Mouse (Mus musculus) kidney, postnatal 0 days (tissue): Measurements from ENCODE around the gene Sipa1l3. TPM values are rescaled to one million over a fixed set of nuclear protein-coding genes. Genes with fewer than 3 reads are reported as not detected.

ENCODE experiments used
- ATAC-seq: fragments of 200-750 bp; cut with Nextera tagmentation; replicated peaks from 2 replicates; pipeline ENCODE4 v1.8.0; 2017; ENCODE audit warnings: low read depth, moderate number of reproducible peaks, moderate TSS enrichment, moderate library complexity; ENCODE audit not compliant: low FRiP score
- DNase-seq: peaks from one replicate; pipeline ENCODE4 v3.0.0-alpha.2; 2016; ENCODE audit warnings: low spot score
- H3K27ac ChIP-seq: fragments of 300-500 bp; sonication (generic); 2 replicates; pipeline ENCODE4 v1.5.1; 2014; ENCODE audit warnings: mild to moderate bottlenecking
- H3K27me3 ChIP-seq: fragments of 300-500 bp; sonication (generic); 2 replicates; pipeline ENCODE4 v1.6.1; 2014; ENCODE audit warnings: low read length, mixed read lengths; ENCODE audit not compliant: insufficient read depth
- H3K36me3 ChIP-seq: fragments of 300-500 bp; sonication (generic); 2 replicates; pipeline ENCODE4 v1.6.1; 2014; ENCODE audit warnings: low read length, mixed read lengths; ENCODE audit not compliant: insufficient read depth
- H3K4me1 ChIP-seq: fragments of 300-500 bp; sonication (generic); replicated peaks from 2 replicates; pipeline ENCODE4 v1.6.1; 2014; ENCODE audit warnings: antibody characterized with exemption, low read length, mixed read lengths; ENCODE audit not compliant: insufficient read depth
- H3K4me2 ChIP-seq: fragments of 300-500 bp; sonication (generic); 2 replicates; pipeline ENCODE4 v1.6.1; 2014; ENCODE audit warnings: mild to moderate bottlenecking, low read length, moderate library complexity, mixed read lengths
- H3K4me3 ChIP-seq: fragments of 300-500 bp; sonication (generic); replicated peaks from 2 replicates; pipeline ENCODE4 v1.5.1; 2014; ENCODE audit warnings: low read depth, low read length
- H3K9ac ChIP-seq: fragments of 300-500 bp; sonication (generic); 2 replicates; pipeline ENCODE4 v1.6.1; 2014; ENCODE audit warnings: low read depth, low read length
- H3K9me3 ChIP-seq: fragments of 300-500 bp; sonication (generic); replicated peaks from 2 replicates; pipeline ENCODE4 v1.6.1; 2016; ENCODE audit warnings: low read length, inconsistent platforms, mixed read lengths
- CTCF ChIP-seq: IDR thresholded peaks from 2 replicates; pipeline ENCODE4 v1.5.1; 2016; ENCODE audit warnings: antibody characterized with exemption, low read depth, mild to moderate bottlenecking, moderate library complexity
- WGBS: fragments of 180-500 bp; shearing (Covaris S2); extraction: QIAGEN DNeasy Blood & Tissue Kit; methylation state at CpG from one replicate; pipeline ENCODE4 v1.1.7; 2014; 5-methylcytosine and 5-hydroxymethylcytosine counted together
- polyA plus RNA-seq: library from polyadenylated mRNA; unstranded; fragments of >200 nt; fragmentation: Nextera tagmentation; extraction: Ambion mirVana; gene quantifications from 2 replicates; pipeline ENCODE4 v1.2.1, GENCODE M21; 2015

Sipa1l3 gene
- polyA plus RNA-seq, 1 experiment from 2014 or later: 8.3 TPM

GRCm38 (mm10) chr7:29555521-29555920, 37.1 kb upstream of the Sipa1l3 start:
- H3K27ac ChIP-seq: no peak overlapping the region
- DNase-seq (peak; percentile 1), ATAC-seq (no peak)
- H3K9ac ChIP-seq: no peak overlapping the region
- H3K4me3 ChIP-seq: no peak overlapping the region
- H3K4me2 ChIP-seq: no peak overlapping the region
- H3K27me3 ChIP-seq: no peaks in the 10 kb centered on the region
- no peaks in the 10 kb centered on the region for H3K4me1 ChIP-seq
- no peak for TF ChIP-seq CTCF
- no peaks in the 10 kb centered on the region for H3K9me3 ChIP-seq
- WGBS: 39% methylated on average over 5 of the region's 5 CpGs
- H3K36me3 ChIP-seq: no peaks in the 10 kb centered on the region

GRCm38 (mm10) chr7:29555051-29555450, 36.6 kb upstream of the Sipa1l3 start:
- H3K9ac ChIP-seq: no peak overlapping the region
- ATAC-seq (no peak), DNase-seq (no peak)
- H3K27ac ChIP-seq: no peak overlapping the region
- no peak overlapping the region for H3K4me3 ChIP-seq
- H3K27me3 ChIP-seq: no peaks in the 10 kb centered on the region
- no peaks in the 10 kb centered on the region for H3K36me3 ChIP-seq
- H3K4me2 ChIP-seq: no peak overlapping the region
- H3K9me3 ChIP-seq: no peaks in the 10 kb centered on the region
- WGBS: 79% methylated on average over 13 of the region's 13 CpGs
- TF ChIP-seq CTCF: no peak
- no peaks in the 10 kb centered on the region for H3K4me1 ChIP-seq

DNA sequence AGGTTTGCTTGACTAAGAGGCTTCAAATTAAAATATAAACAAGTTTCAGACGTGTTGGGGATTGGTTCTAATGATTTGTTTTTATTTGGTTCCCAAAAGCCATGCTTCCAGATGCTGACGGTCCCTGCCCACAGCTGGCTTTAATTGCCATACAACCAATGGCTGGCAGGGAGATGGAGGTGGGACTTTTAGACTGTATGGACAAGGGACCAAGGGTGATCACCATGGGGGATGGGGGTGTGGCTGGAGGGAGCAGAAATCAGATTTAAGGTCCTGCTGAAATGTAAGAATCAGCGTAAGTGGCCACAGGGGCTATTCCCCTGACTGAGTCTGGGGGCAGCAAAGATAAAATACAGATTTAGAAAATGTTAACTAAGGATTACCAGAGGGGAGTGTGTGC, 32.2 kb upstream of the Sipa1l3 start:
- H3K27ac ChIP-seq: no peak overlapping the region
- no peaks in the 10 kb centered on the region for H3K4me1 ChIP-seq
- H3K9me3 ChIP-seq: no peaks in the 10 kb centered on the region
- WGBS: 37% methylated on average over 3 of the region's 3 CpGs
- H3K4me3 ChIP-seq: no peak overlapping the region
- no peak for ATAC-seq
- no peaks in the 10 kb centered on the region for H3K27me3 ChIP-seq
- H3K4me2 ChIP-seq: no peak overlapping the region
- no peaks in the 10 kb centered on the region for H3K36me3 ChIP-seq
- H3K9ac ChIP-seq: no peak overlapping the region
- no peak for DNase-seq
- TF ChIP-seq CTCF: no peak

DNA sequence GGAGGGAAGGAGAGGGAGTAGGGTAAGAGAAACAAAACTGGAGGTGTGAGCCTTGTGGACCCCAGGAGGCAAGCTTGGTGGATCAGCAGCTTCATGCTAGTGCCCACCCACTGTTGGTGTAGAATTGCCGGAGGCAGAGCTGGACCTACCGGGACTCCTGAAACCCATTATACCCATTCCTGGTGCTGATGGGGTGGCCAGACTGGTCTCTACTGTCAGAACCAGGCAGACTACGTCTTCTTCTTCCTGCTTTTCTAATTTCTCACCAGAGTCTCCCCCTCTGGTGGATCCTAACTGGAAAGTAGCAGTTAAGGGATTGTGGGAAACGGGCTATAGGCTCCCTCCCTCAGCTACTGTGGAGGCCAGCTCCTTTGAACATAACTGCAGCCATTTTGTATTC, 23.2 kb upstream of the Sipa1l3 start:
- no peak overlapping the region for H3K4me3 ChIP-seq
- no peak overlapping the region for H3K9ac ChIP-seq
- H3K27me3 ChIP-seq: no peaks in the 10 kb centered on the region
- H3K4me2 ChIP-seq: no peak overlapping the region
- no peaks in the 10 kb centered on the region for H3K4me1 ChIP-seq
- H3K9me3 ChIP-seq: no peaks in the 10 kb centered on the region
- no peak overlapping the region for H3K27ac ChIP-seq
- H3K36me3 ChIP-seq: no peaks in the 10 kb centered on the region
- ATAC-seq (no peak), DNase-seq (no peak)
- TF ChIP-seq CTCF: no peak
- 77% methylated on average over 4 of the region's 4 CpGs for WGBS

DNA sequence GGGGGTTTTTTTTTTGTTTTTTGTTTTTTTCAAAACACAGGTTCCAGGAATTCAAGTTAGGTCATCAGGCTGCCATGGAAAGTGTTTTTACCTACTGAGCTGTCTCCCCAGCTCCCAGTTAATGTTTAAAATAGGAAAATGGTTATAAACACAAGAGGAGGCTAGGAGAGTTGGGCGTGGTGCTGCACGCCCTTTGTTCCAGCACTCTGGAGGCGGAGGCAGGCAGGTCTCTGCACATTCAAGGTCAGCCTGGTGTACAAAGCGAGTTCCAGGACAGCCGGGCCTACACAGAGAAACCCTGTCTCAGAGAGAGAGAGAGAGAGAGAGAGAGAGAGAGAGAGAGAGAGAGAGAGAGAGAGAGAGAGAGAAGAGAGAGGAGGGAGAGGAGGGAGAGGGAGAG, 22.7 kb upstream of the Sipa1l3 start:
- no peaks in the 10 kb centered on the region for H3K9me3 ChIP-seq
- WGBS: 80% methylated on average over 5 of the region's 5 CpGs
- H3K4me2 ChIP-seq: no peak overlapping the region
- TF ChIP-seq CTCF: no peak
- no peaks in the 10 kb centered on the region for H3K4me1 ChIP-seq
- H3K9ac ChIP-seq: no peak overlapping the region
- no peak overlapping the region for H3K27ac ChIP-seq
- H3K27me3 ChIP-seq: no peaks in the 10 kb centered on the region
- no peaks in the 10 kb centered on the region for H3K36me3 ChIP-seq
- H3K4me3 ChIP-seq: no peak overlapping the region
- ATAC-seq: no peak
- no peak for DNase-seq

- Histone ChIP-seq H3K4me3 (no peak overlapping the region), H3K36me3 (no peaks in the 10 kb centered on the region), H3K27me3 (no peaks in the 10 kb centered on the region), H3K4me2 (no peak overlapping the region), H3K9me3 (no peaks in the 10 kb centered on the region), H3K27ac (no peak overlapping the region), H3K9ac (no peak overlapping the region), H3K4me1 (no peaks in the 10 kb centered on the region)
- DNase-seq (no peak), ATAC-seq (no peak)
- TF ChIP-seq CTCF: no peak
- WGBS: 92% methylated on average over 7 of the region's 7 CpGs
These were observed 22.2 kb upstream of the Sipa1l3 start for GRCm38 (mm10) chr7:29540631-29541030.

- no peak for ATAC-seq
- no peaks in the 10 kb centered on the region for H3K27me3 ChIP-seq
- 2% methylated on average over 5 of the region's 5 CpGs for WGBS
These were observed 5.3 kb upstream of the Sipa1l3 start for GRCm38 (mm10) chr7:29523700-29524099.

More at GRCm38 (mm10) chr7:29523700-29524099, 5.3 kb upstream of the Sipa1l3 start:
- no peak overlapping the region for H3K27ac ChIP-seq
- no peaks in the 10 kb centered on the region for H3K4me1 ChIP-seq
- H3K4me3 ChIP-seq: no peak overlapping the region
- peak; percentile 87 for TF ChIP-seq CTCF
- no peaks in the 10 kb centered on the region for H3K36me3 ChIP-seq
- no peaks in the 10 kb centered on the region for H3K9me3 ChIP-seq
- no peak overlapping the region for H3K9ac ChIP-seq
- no peak overlapping the region for H3K4me2 ChIP-seq
- peak; percentile 90 for DNase-seq
